Mouse (Mus musculus) E14TG2a.4 (cell line): ENCODE measurements around the gene Tnrc6b.

Experiments
- CTCF ChIP-seq: conservative IDR thresholded peaks from 2 replicates; pipeline ENCODE4 v1.5.1; 2014; ENCODE audit warnings: low read length
- POU5F1 ChIP-seq: IDR thresholded peaks from 2 replicates; pipeline ENCODE4 v1.6.1; 2014; ENCODE audit warnings: low read length, borderline replicate concordance

DNA sequence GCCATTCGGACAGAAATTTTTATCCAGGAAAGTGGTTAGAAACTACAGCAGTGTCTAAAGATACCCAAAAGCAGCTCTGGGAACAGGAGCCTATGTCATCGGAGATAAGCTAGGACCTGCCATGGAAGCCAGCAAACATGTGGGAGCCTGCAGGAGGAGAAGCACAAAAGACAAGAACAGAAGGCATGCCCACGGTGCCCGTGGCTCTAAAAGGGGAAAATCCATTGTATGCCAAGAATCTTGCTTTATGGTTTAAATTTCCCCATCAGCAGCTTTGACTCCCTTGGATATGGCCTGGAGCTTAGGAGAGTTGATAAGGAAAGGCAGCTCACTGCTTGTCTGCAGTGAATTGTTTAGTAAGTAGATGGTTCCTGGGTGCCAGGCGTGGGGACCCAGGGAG, 8.2 kb upstream of the Tnrc6b start:
- TF ChIP-seq CTCF (no peak), POU5F1 (no peak)
